Mouse (Mus musculus): ENCODE results near the gene 2610318N02Rik. TPM values are rescaled to one million over a fixed set of nuclear protein-coding genes. Genes with fewer than 3 reads are reported as not detected.

Gene 2610318N02Rik
- polyA plus RNA-seq, 1 experiment from 2014 or later: 29.2 TPM

DNA sequence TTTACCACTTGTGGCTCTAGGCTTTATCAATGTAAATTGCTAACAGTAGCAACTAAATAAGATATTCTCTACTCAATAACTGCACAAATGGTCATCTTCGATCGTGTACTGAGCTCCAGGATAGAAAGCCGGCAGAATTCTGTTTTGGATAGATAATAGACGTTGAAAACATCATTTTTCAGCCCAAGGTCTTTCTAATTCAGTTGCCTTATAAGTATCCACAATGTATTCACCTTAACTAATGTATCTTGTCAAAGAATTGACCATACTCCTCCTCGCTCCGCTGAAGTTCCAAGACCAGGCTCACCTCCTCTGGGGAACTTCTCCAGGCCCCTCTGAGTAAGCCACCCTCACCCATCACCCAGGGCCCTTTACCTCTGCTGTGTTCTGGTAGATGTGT is 54.3 kb downstream of the 2610318N02Rik start:
- H3K4me1 ChIP-seq: peaks cover 9% of the 10 kb centered on the region
- H3K9me3 ChIP-seq: no peaks in the 10 kb centered on the region
- peak overlapping the region; percentile 89 for H3K9ac ChIP-seq
- no peaks in the 10 kb centered on the region; the same call in 1 of the 2 replicates for H3K27me3 ChIP-seq (replicated peaks)
- WGBS: 47% methylated on average over 6 of the region's 6 CpGs
- peak overlapping the region; percentile 82 for H3K4me3 ChIP-seq
- peak overlapping the region; percentile 89 for H3K4me2 ChIP-seq
- no peak overlapping the region for H3K27ac ChIP-seq (replicated peaks)
- ATAC-seq (ENCODE audit: extremely low read depth, insufficient number of reproducible peaks, low FRiP score, low TSS enrichment): no peak
- H3K36me3 ChIP-seq: peaks cover 10% of the 10 kb centered on the region

- no peaks in the 10 kb centered on the region; the same call in 1 of the 2 replicates for H3K27me3 ChIP-seq (replicated peaks)
- H3K9ac ChIP-seq: peak within 1 kb of the TSS; percentile 89
- H3K9me3 ChIP-seq: no peaks in the 10 kb centered on the region
- peak within 1 kb of the TSS; percentile 85 for H3K27ac ChIP-seq (replicated peaks)
- WGBS: under 1% methylated on average over 74 of the region's 76 CpGs
- peak within 1 kb of the TSS; percentile 82 for H3K4me3 ChIP-seq
- ATAC-seq (ENCODE audit: extremely low read depth, insufficient number of reproducible peaks, low FRiP score, low TSS enrichment): peak; percentile 78
- peaks cover 9% of the 10 kb centered on the region for H3K4me1 ChIP-seq
- H3K36me3 ChIP-seq: 0 out of 2 replicates have a peak, but pooled peaks cover under 1% of the 10 kb centered on the region
- peak within 1 kb of the TSS; percentile 89 for H3K4me2 ChIP-seq
Measured at GRCm38 (mm10) chr16:17069511-17070443, 55.2 kb downstream of the 2610318N02Rik start, which contains the start of gene Ypel1. Ypel1 (plus strand) TSS chr16:17069696.

- Histone ChIP-seq H3K27me3 (replicated peaks) (no peaks in the 10 kb centered on the region; the same call in 1 of the 2 replicates), H3K4me3 (no peak overlapping the region), H3K9ac (no peak overlapping the region), H3K9me3 (no peaks in the 10 kb centered on the region), H3K4me2 (no peak overlapping the region), H3K4me1 (peaks cover 10% of the 10 kb centered on the region), H3K27ac (replicated peaks) (no peak overlapping the region), H3K36me3 (no peaks in the 10 kb centered on the region)
- ATAC-seq (ENCODE audit: extremely low read depth, insufficient number of reproducible peaks, low FRiP score, low TSS enrichment): no peak
- 52% methylated on average over 2 of the region's 2 CpGs for WGBS
Measured at GRCm38 (mm10) chr16:17067552-17067951, 57.4 kb downstream of the 2610318N02Rik start.

MicroRNAs within 50 kb of the gene (microRNA counts, 519-probe panel; counts per million panel counts)
- microRNA mmu-miR-130b (5,510 counts per million, percentile 90 among the panel's probes with 10 or more counts), microRNA mmu-miR-301b (2,623 counts per million, percentile 65 among the panel's probes with 10 or more counts)

Small RNA genes within 50 kb of the gene (microRNA-seq; reads per million reads assigned to microRNA genes)
- gene Mir130b: 4,690 reads per million, percentile 92 among the genes with 10 or more reads in this experiment
- 69.9 reads per million, percentile 49 among the genes with 10 or more reads in this experiment for gene Mir301b

Other genes starting within 250 kb of the 2610318N02Rik start
- 26.9 and 27.2 TPM in 2 replicates for gene Ppm1f, start 228.7 kb downstream of the 2610318N02Rik start, polyA plus RNA-seq (2015; fragmentation: Nextera tagmentation; extraction: Ambion mirVana)
- gene Mapk1, start 141.8 kb downstream of the 2610318N02Rik start, polyA plus RNA-seq (2015; fragmentation: Nextera tagmentation; extraction: Ambion mirVana): 112 and 125 TPM in 2 replicates
- 13.7 and 16.8 TPM in 2 replicates for gene Ypel1, start 55.5 kb downstream of the 2610318N02Rik start, polyA plus RNA-seq (2015; fragmentation: Nextera tagmentation; extraction: Ambion mirVana)
- gene Ppil2, start 13.9 kb downstream of the 2610318N02Rik start, polyA plus RNA-seq (2015; fragmentation: Nextera tagmentation; extraction: Ambion mirVana): 99.4 and 109 TPM in 2 replicates
- 53.0 and 70.2 TPM in 2 replicates for gene Sdf2l1, start 7.2 kb upstream of the 2610318N02Rik start, polyA plus RNA-seq (2015; fragmentation: Nextera tagmentation; extraction: Ambion mirVana)
- 3.9 and 5.1 TPM in 2 replicates for gene Ydjc, start 19.5 kb upstream of the 2610318N02Rik start, polyA plus RNA-seq (2015; fragmentation: Nextera tagmentation; extraction: Ambion mirVana)
- 0.23 and 0.27 TPM in 2 replicates for gene Ccdc116, start 22.1 kb upstream of the 2610318N02Rik start, polyA plus RNA-seq (2015; fragmentation: Nextera tagmentation; extraction: Ambion mirVana)
- 292 and 303 TPM in 2 replicates for gene Ube2l3, start 77.5 kb upstream of the 2610318N02Rik start, polyA plus RNA-seq (2015; fragmentation: Nextera tagmentation; extraction: Ambion mirVana)
- gene Rimbp3, start 83.4 kb upstream of the 2610318N02Rik start, polyA plus RNA-seq (2015; fragmentation: Nextera tagmentation; extraction: Ambion mirVana): 0.17 and 0.18 TPM in 2 replicates
- gene Hic2, start 108.4 kb upstream of the 2610318N02Rik start, polyA plus RNA-seq (2015; fragmentation: Nextera tagmentation; extraction: Ambion mirVana): 4.1 and 4.6 TPM in 2 replicates
- gene Tmem191c, start 150.9 kb upstream of the 2610318N02Rik start, polyA plus RNA-seq (2015; fragmentation: Nextera tagmentation; extraction: Ambion mirVana): 7.0 and 7.6 TPM in 2 replicates
- gene Serpind1, start 206.2 kb upstream of the 2610318N02Rik start, polyA plus RNA-seq (2015; fragmentation: Nextera tagmentation; extraction: Ambion mirVana): 0.88 and 5.7 TPM in 2 replicates